Comparison of ENCODE assay signal across 19 mouse cellular contexts in the genomic region with DNA sequence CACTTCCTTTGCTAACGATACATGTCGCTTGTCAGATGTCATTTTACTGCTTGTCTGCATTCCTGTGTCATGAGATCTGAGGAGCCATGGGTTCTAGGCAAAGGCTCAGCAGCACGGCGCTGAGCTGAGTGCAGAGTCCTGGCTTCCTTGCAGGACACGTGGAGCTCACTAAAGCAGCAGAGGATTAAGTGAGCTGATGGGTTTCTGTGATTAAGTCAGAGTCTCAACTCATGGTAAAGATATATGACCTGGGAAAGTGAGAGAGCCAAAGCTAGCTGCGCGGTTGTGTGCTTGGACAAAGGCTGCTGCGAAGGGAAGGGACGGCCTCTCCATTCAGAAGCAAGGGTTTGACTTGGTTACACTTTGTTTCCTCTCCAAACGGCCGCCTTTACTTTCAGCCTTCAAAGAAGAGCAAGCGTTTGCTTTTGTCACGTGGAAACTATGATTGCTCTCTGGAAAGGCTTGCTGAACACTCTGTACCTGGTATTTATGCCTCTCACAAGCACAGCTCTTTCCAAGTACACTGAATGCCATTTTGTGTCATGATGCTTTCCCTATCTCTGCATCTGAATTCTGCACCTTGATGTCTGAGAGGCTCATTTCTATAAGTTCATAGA.
DNase-seq lines count a peak whose midpoint lies in the region; ATAC-seq and TF ChIP-seq lines count a peak whose summit lies in the region.
"Had no signal": no experiment of that assay in that cellular context is flagged by ENCODE, and none has a peak within 500 bp of the region (broad histone marks: within the 10 kb centered on the region; RNA-seq: fewer than 3 reads in every experiment).

No protein-coding gene starts in this region.

- intact Hi-C loops in heart, postnatal 36 days (cut with DNase I), result no loop called here

- no peaks in the 10 kb centered on the region for H3K27me3 ChIP-seq in heart, embryonic 14.5 days (ENCODE audit: control insufficient read depth, insufficient read depth, low read length)
- no peaks in the 10 kb centered on the region for H3K27me3 ChIP-seq in intestine, postnatal 0 days (replicated peaks; ENCODE audit: control insufficient read depth, insufficient read depth, low read length)
- no peaks in the 10 kb centered on the region for H3K27me3 ChIP-seq in neural tube, embryonic 14.5 days (ENCODE audit: control insufficient read depth, insufficient read depth, low read length)
- H3K27me3 ChIP-seq in midbrain, embryonic 14.5 days (ENCODE audit: control insufficient read depth, insufficient read depth, low read length), result no peaks in the 10 kb centered on the region
- H3K27me3 ChIP-seq: embryonic facial prominence, embryonic 12.5 days; forebrain, embryonic 13.5 days had no signal

- H3K4me3 ChIP-seq in heart, embryonic 14.5 days (ENCODE audit: control insufficient read depth in 1 of 2, insufficient read depth in 1 of 2, low read depth in 1 of 2, low read length in 2 of 2), result no peak overlapping the region
- H3K4me3 ChIP-seq in intestine, postnatal 0 days (ENCODE audit: low read depth, low read length), result no peak overlapping the region
- H3K4me3 ChIP-seq in neural tube, embryonic 14.5 days (ENCODE audit: low read depth, low read length), result no peak overlapping the region
- no peak overlapping the region for H3K4me3 ChIP-seq in midbrain, embryonic 14.5 days (replicated peaks; ENCODE audit: low read depth, low read length)
- H3K4me3 ChIP-seq: embryonic facial prominence, embryonic 12.5 days; forebrain, embryonic 13.5 days had no signal

- DNase-seq in heart, postnatal 36 days, result no peak
- DNase-seq in embryo, embryonic 10.5 days (ENCODE audit: low spot score), result peak; percentile 11
- DNase-seq in cerebellum, adult 8-10 months, result no peak
- no peak for DNase-seq in midbrain, embryonic 14.5 days
- DNase-seq in layer of hippocampus, adult 18-20 months (ENCODE audit: low spot score in 2 of 2), result no peak
- DNase-seq: adrenal gland, adult 2 months; B cell, adult 2 months; cerebellum, adult 9-10 months; heart, adult 11 months; kidney, adult 2 months; liver, postnatal 0 days; retina, postnatal 1 day; thymus, postnatal 25 days had no signal

- H3K27ac ChIP-seq in heart, embryonic 14.5 days (replicated peaks in 1 of 2; ENCODE audit: control insufficient read depth in 1 of 2, insufficient read depth in 1 of 2, low read depth in 2 of 2, low read length in 2 of 2), result no peak overlapping the region
- peak overlapping the region; percentile 88 for H3K27ac ChIP-seq in intestine, postnatal 0 days (ENCODE audit: low read depth, low read length)
- no peak overlapping the region for H3K27ac ChIP-seq in neural tube, embryonic 14.5 days (ENCODE audit: low read depth, low read length)
- H3K27ac ChIP-seq in midbrain, embryonic 14.5 days (replicated peaks; ENCODE audit: low read depth, low read length), result no peak overlapping the region
- H3K27ac ChIP-seq: embryonic facial prominence, embryonic 12.5 days; forebrain, embryonic 13.5 days had no signal

- H3K36me3 ChIP-seq in heart, embryonic 14.5 days (ENCODE audit: control insufficient read depth, insufficient read depth, low read length), result no peaks in the 10 kb centered on the region
- H3K36me3 ChIP-seq in intestine, postnatal 0 days (ENCODE audit: control insufficient read depth, insufficient read depth), result no peaks in the 10 kb centered on the region
- H3K36me3 ChIP-seq in neural tube, embryonic 14.5 days (ENCODE audit: control insufficient read depth, insufficient read depth, low read length), result no peaks in the 10 kb centered on the region
- no peaks in the 10 kb centered on the region for H3K36me3 ChIP-seq in midbrain, embryonic 14.5 days (ENCODE audit: control insufficient read depth, insufficient read depth, low read length)
- H3K36me3 ChIP-seq: embryonic facial prominence, embryonic 12.5 days had no signal

- no peak for TF ChIP-seq CTCF in intestine, postnatal 0 days (IDR thresholded peaks at IDR 0.05; ENCODE audit: low read depth)

- peaks cover 4% of the 10 kb centered on the region in 2 experiments; a peak in 3 of 4 replicates for H3K4me1 ChIP-seq in heart, embryonic 14.5 days (ENCODE audit: control insufficient read depth in 2 of 2, insufficient read depth in 2 of 2, low read length in 2 of 2)
- H3K4me1 ChIP-seq in intestine, postnatal 0 days (replicated peaks; ENCODE audit: control insufficient read depth, insufficient read depth, low read length), result peaks cover 9% of the 10 kb centered on the region
- H3K4me1 ChIP-seq in neural tube, embryonic 14.5 days (ENCODE audit: control insufficient read depth, insufficient read depth, low read length), result peaks cover 5% of the 10 kb centered on the region
- no peaks in the 10 kb centered on the region for H3K4me1 ChIP-seq in midbrain, embryonic 14.5 days (ENCODE audit: control insufficient read depth, insufficient read depth, low read length)
- H3K4me1 ChIP-seq: embryonic facial prominence, embryonic 12.5 days; forebrain, embryonic 13.5 days had no signal

- peak overlapping the region; percentile 16 for H3K4me2 ChIP-seq in heart, embryonic 14.5 days (ENCODE audit: low read length)
- H3K4me2 ChIP-seq in intestine, postnatal 0 days (replicated peaks; ENCODE audit: low read depth), result peak overlapping the region; percentile 37; the same call in 1 of the 2 replicates
- no peak overlapping the region for H3K4me2 ChIP-seq in neural tube, embryonic 14.5 days (ENCODE audit: low read depth, low read length)
- H3K4me2 ChIP-seq in midbrain, embryonic 14.5 days (ENCODE audit: low read length), result no peak overlapping the region
- H3K4me2 ChIP-seq: embryonic facial prominence, embryonic 12.5 days; forebrain, embryonic 13.5 days; midbrain, embryonic 11.5 days had no signal

- no peak overlapping the region for H3K9ac ChIP-seq in heart, embryonic 14.5 days (ENCODE audit: low read length)
- H3K9ac ChIP-seq in intestine, postnatal 0 days (ENCODE audit: low read depth, low read length), result 0 out of 2 replicates have a peak overlapping the region, but pooled peaks have one; percentile 11
- no peak overlapping the region for H3K9ac ChIP-seq in neural tube, embryonic 14.5 days (replicated peaks; ENCODE audit: low read depth, low read length)
- no peak overlapping the region for H3K9ac ChIP-seq in midbrain, embryonic 14.5 days (replicated peaks; ENCODE audit: low read length)
- H3K9ac ChIP-seq: embryonic facial prominence, embryonic 12.5 days; forebrain, embryonic 13.5 days; liver, postnatal 0 days had no signal

- WGBS in heart, embryonic 14.5 days, result 42% methylated on average over 13 of the region's 13 CpGs
- 26% methylated on average over 13 of the region's 13 CpGs for WGBS in intestine, postnatal 0 days
- WGBS in neural tube, embryonic 14.5 days, result 24% methylated on average over 13 of the region's 13 CpGs
- 55% methylated on average over 13 of the region's 13 CpGs for WGBS in midbrain, embryonic 14.5 days

- no peaks in the 10 kb centered on the region for H3K9me3 ChIP-seq in heart, embryonic 14.5 days (ENCODE audit: control insufficient read depth, low read length)
- H3K9me3 ChIP-seq in intestine, postnatal 0 days (ENCODE audit: control insufficient read depth), result no peaks in the 10 kb centered on the region
- H3K9me3 ChIP-seq in neural tube, embryonic 14.5 days (ENCODE audit: control insufficient read depth, low read length), result no peaks in the 10 kb centered on the region
- H3K9me3 ChIP-seq in midbrain, embryonic 14.5 days (ENCODE audit: control insufficient read depth, low read length), result no peaks in the 10 kb centered on the region
- H3K9me3 ChIP-seq: embryonic facial prominence, embryonic 12.5 days; forebrain, embryonic 13.5 days had no signal

- no peak for ATAC-seq in heart, embryonic 14.5 days (ENCODE audit: insufficient number of reproducible peaks, insufficient read depth, low FRiP score, low read depth)
- ATAC-seq in intestine, postnatal 0 days, result peak; percentile 97
- ATAC-seq in neural tube, embryonic 14.5 days (ENCODE audit: low read depth), result peak; percentile 41; the same call in 1 of the 2 replicates
- no peak for ATAC-seq in midbrain, embryonic 14.5 days (ENCODE audit: low FRiP score, low TSS enrichment)
- ATAC-seq: forebrain, embryonic 13.5 days; liver, postnatal 0 days had no signal

Comparison
In these comparisons a context has a peak if more than half of its experiments do, and no peak if none do; other contexts are left out.
1. ATAC-seq: peak in intestine, postnatal 0 days (single experiment) and neural tube, embryonic 14.5 days (single experiment); none in heart, embryonic 14.5 days (single experiment) and midbrain, embryonic 14.5 days (single experiment).
2. H3K4me2 ChIP-seq: peak in heart, embryonic 14.5 days (single experiment) and intestine, postnatal 0 days (single experiment); none in neural tube, embryonic 14.5 days (single experiment) and midbrain, embryonic 14.5 days (single experiment).